Mouse (Mus musculus): ENCODE data around the gene Nlk. TPM values are rescaled to one million over a fixed set of nuclear protein-coding genes. Genes with fewer than 3 reads are reported as not detected.
"Not testable (repeated sequence)": the region's sequence is repeated elsewhere in the genome, so short reads cannot be mapped to it uniquely, and the experiment has no call there.

Nlk gene
- polyA plus RNA-seq, 1 experiment from 2014 or later, result 30.0 TPM

GRCm38 (mm10) chr11:78574975-78575374 is 122.2 kb downstream of the Nlk start:
- Histone ChIP-seq H3K4me1 (ENCODE audit: control insufficient read depth, insufficient read depth, low read length) (no peaks in the 10 kb centered on the region), H3K4me3 (replicated peaks; ENCODE audit: low read depth, low read length) (no peak overlapping the region), H3K27ac (replicated peaks; ENCODE audit: low read depth, low read length) (no peak overlapping the region), H3K4me2 (ENCODE audit: low read length) (no peak overlapping the region), H3K27me3 (ENCODE audit: control insufficient read depth, insufficient read depth, low read length) (no peaks in the 10 kb centered on the region), H3K9me3 (ENCODE audit: control insufficient read depth, low read length) (no peaks in the 10 kb centered on the region), H3K36me3 (ENCODE audit: control insufficient read depth, insufficient read depth, low read length) (peaks cover 85% of the 10 kb centered on the region), H3K9ac (replicated peaks; ENCODE audit: low read length) (no peak overlapping the region)
- 80% methylated on average over 2 of the region's 2 CpGs for WGBS
- ATAC-seq (ENCODE audit: low FRiP score, low TSS enrichment), result no peak
- no peak for DNase-seq

- Histone ChIP-seq H3K4me3 (replicated peaks; ENCODE audit: low read depth, low read length) (no peak overlapping the region), H3K4me2 (ENCODE audit: low read length) (no peak overlapping the region), H3K27me3 (ENCODE audit: control insufficient read depth, insufficient read depth, low read length) (no peaks in the 10 kb centered on the region), H3K4me1 (ENCODE audit: control insufficient read depth, insufficient read depth, low read length) (no peaks in the 10 kb centered on the region), H3K36me3 (ENCODE audit: control insufficient read depth, insufficient read depth, low read length) (peaks cover 83% of the 10 kb centered on the region), H3K9ac (replicated peaks; ENCODE audit: low read length) (no peak overlapping the region), H3K27ac (replicated peaks; ENCODE audit: low read depth, low read length) (no peak overlapping the region), H3K9me3 (ENCODE audit: control insufficient read depth, low read length) (no peaks in the 10 kb centered on the region)
- DNase-seq (no peak), ATAC-seq (ENCODE audit: low FRiP score, low TSS enrichment) (no peak)
- 94% methylated on average over 3 of the region's 3 CpGs for WGBS
These were observed 122.6 kb downstream of the Nlk start for GRCm38 (mm10) chr11:78574536-78574935.

DNA sequence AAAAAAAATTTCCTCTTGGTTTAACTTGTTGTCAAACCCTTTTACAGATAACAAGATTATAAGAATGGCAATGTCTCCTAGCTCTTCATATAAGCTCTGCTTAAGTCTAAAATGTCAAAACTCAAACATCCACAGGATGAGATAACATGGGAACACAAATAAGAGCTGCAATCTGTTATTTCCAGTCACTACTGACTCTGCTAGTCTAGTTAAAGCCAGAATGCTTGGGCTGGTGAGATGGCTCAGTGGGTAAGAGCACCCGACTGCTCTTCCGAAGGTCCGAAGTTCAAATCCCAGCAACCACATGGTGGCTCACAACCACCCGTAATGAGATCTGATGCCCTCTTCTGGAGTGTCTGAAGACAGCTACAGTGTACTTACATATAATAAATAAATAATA is 123.1 kb downstream of the Nlk start:
- not testable (repeated sequence) for H3K4me1 ChIP-seq (ENCODE audit: control insufficient read depth, insufficient read depth, low read length); H3K27me3 ChIP-seq (ENCODE audit: control insufficient read depth, insufficient read depth, low read length); H3K9ac ChIP-seq (replicated peaks; ENCODE audit: low read length); H3K4me2 ChIP-seq (ENCODE audit: low read length); H3K27ac ChIP-seq (replicated peaks; ENCODE audit: low read depth, low read length); H3K9me3 ChIP-seq (ENCODE audit: control insufficient read depth, low read length); ATAC-seq (ENCODE audit: low FRiP score, low TSS enrichment); DNase-seq; H3K4me3 ChIP-seq (replicated peaks; ENCODE audit: low read depth, low read length)
- 96% methylated on average over 3 of the region's 4 CpGs for WGBS
- H3K36me3 ChIP-seq (ENCODE audit: control insufficient read depth, insufficient read depth, low read length), result peaks cover 82% of the 10 kb centered on the region

DNA sequence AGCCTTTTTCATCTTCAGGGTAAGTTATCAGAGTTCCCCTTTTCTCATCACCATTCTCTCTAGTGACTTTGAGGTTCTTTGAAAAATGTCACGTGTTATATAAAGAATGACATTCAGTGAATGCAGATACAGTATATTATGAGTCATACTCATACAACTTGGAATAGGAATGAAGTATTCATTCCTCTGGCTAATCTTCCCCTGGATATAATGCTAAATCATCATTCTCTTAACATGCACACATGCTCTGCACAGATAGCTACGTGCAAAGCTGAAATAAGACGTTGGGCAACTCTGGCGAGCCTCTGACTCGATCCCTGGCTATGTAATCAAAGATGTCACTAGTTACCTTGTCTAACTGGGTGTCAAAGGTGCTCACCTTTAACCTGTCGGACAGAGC is 125.3 kb downstream of the Nlk start:
- no peak overlapping the region for H3K9ac ChIP-seq (replicated peaks; ENCODE audit: low read length)
- WGBS, result 94% methylated on average over 6 of the region's 6 CpGs
- no peaks in the 10 kb centered on the region for H3K9me3 ChIP-seq (ENCODE audit: control insufficient read depth, low read length)
- ATAC-seq (ENCODE audit: low FRiP score, low TSS enrichment), result no peak
- H3K27ac ChIP-seq (replicated peaks; ENCODE audit: low read depth, low read length), result no peak overlapping the region
- H3K36me3 ChIP-seq (ENCODE audit: control insufficient read depth, insufficient read depth, low read length), result peaks cover 68% of the 10 kb centered on the region
- H3K4me2 ChIP-seq (ENCODE audit: low read length), result no peak overlapping the region
- H3K4me1 ChIP-seq (ENCODE audit: control insufficient read depth, insufficient read depth, low read length), result no peaks in the 10 kb centered on the region
- no peak for DNase-seq
- H3K4me3 ChIP-seq (replicated peaks; ENCODE audit: low read depth, low read length), result no peak overlapping the region
- no peaks in the 10 kb centered on the region for H3K27me3 ChIP-seq (ENCODE audit: control insufficient read depth, insufficient read depth, low read length)

DNA sequence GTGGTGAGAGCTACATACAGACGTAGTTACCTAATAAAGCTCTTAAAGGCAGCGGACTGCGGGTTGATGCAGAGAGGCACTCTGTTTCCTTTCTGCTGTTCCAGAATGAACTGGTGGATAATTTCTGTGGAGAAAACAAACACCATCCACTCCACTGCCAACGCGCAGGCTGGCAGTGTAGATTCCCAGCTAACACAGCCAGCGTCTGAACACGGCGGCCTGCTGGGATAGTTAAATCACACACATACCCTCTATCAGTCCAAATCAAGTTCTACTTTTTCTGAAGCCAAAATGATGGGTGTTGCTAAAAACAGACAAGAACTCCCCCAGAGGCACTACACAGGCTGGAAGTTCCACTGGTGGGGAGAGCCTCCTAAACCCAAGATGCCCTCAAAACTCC is 125.7 kb downstream of the Nlk start:
- Histone ChIP-seq H3K4me2 (ENCODE audit: low read length) (no peak overlapping the region), H3K9ac (replicated peaks; ENCODE audit: low read length) (no peak overlapping the region), H3K27ac (replicated peaks; ENCODE audit: low read depth, low read length) (no peak overlapping the region), H3K9me3 (ENCODE audit: control insufficient read depth, low read length) (no peaks in the 10 kb centered on the region), H3K36me3 (ENCODE audit: control insufficient read depth, insufficient read depth, low read length) (peaks cover 64% of the 10 kb centered on the region), H3K4me3 (replicated peaks; ENCODE audit: low read depth, low read length) (no peak overlapping the region), H3K4me1 (ENCODE audit: control insufficient read depth, insufficient read depth, low read length) (no peaks in the 10 kb centered on the region), H3K27me3 (ENCODE audit: control insufficient read depth, insufficient read depth, low read length) (no peaks in the 10 kb centered on the region)
- no peak for ATAC-seq (ENCODE audit: low FRiP score, low TSS enrichment)
- WGBS, result 95% methylated on average over 8 of the region's 8 CpGs
- no peak for DNase-seq

DNA sequence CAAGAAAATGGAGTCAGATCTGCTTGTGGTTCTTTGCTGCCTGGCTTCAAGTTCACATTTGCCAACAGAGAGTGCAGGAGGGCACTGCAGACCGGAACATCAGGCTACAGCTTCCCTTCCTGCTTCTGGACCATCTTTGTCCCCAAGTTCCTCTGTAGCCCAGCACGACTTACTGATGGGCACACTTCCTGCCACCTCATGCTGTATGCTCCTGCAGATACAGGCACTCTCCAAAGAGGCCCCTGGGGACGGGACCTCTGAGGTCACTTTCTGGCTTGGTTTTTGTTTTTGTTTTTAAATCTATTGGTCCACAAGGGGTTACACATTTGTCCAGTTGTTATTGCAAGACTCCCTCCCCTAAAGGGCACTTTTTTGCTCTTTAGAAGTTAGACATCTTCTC is 127.4 kb downstream of the Nlk start:
- Histone ChIP-seq H3K27ac (replicated peaks; ENCODE audit: low read depth, low read length) (no peak overlapping the region), H3K27me3 (ENCODE audit: control insufficient read depth, insufficient read depth, low read length) (no peaks in the 10 kb centered on the region), H3K36me3 (ENCODE audit: control insufficient read depth, insufficient read depth, low read length) (peaks cover 56% of the 10 kb centered on the region), H3K9ac (replicated peaks; ENCODE audit: low read length) (no peak overlapping the region), H3K4me2 (ENCODE audit: low read length) (no peak overlapping the region), H3K4me3 (replicated peaks; ENCODE audit: low read depth, low read length) (no peak overlapping the region), H3K9me3 (ENCODE audit: control insufficient read depth, low read length) (no peaks in the 10 kb centered on the region), H3K4me1 (ENCODE audit: control insufficient read depth, insufficient read depth, low read length) (no peaks in the 10 kb centered on the region)
- ATAC-seq (ENCODE audit: low FRiP score, low TSS enrichment), result no peak
- DNase-seq, result no peak
- 88% methylated on average over 3 of the region's 3 CpGs for WGBS

DNA sequence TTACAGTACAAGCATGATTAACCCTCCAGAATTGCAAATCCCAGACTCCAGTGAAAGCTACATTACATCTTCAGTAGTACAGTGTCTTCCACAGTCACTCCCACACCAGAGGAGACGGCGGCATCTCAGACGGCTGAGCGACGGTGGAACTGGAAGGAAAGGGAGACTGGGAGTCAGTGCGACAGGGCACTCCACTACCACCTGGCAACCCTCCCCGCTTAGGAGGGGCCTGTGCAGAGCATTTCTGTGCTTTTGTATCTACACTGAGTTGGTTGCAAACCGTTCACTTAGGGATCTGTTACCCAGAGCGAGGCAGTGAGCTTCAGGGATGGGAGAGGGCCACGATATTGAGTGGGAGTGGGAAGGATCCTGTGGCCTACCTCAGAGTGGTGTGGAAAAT is 128.3 kb downstream of the Nlk start:
- no peak for ATAC-seq (ENCODE audit: low FRiP score, low TSS enrichment)
- peaks cover 49% of the 10 kb centered on the region for H3K36me3 ChIP-seq (ENCODE audit: control insufficient read depth, insufficient read depth, low read length)
- 87% methylated on average over 10 of the region's 10 CpGs for WGBS

GRCm38 (mm10) chr11:78567614-78568013 is 129.6 kb downstream of the Nlk start:
- Histone ChIP-seq H3K9ac (replicated peaks; ENCODE audit: low read length) (no peak overlapping the region), H3K4me1 (ENCODE audit: control insufficient read depth, insufficient read depth, low read length) (no peaks in the 10 kb centered on the region), H3K36me3 (ENCODE audit: control insufficient read depth, insufficient read depth, low read length) (peaks cover 39% of the 10 kb centered on the region), H3K27me3 (ENCODE audit: control insufficient read depth, insufficient read depth, low read length) (no peaks in the 10 kb centered on the region), H3K4me2 (ENCODE audit: low read length) (no peak overlapping the region), H3K27ac (replicated peaks; ENCODE audit: low read depth, low read length) (no peak overlapping the region), H3K4me3 (replicated peaks; ENCODE audit: low read depth, low read length) (no peak overlapping the region), H3K9me3 (ENCODE audit: control insufficient read depth, low read length) (no peaks in the 10 kb centered on the region)
- WGBS, result 95% methylated on average over 6 of the region's 6 CpGs
- ATAC-seq (ENCODE audit: low FRiP score, low TSS enrichment), result no peak
- DNase-seq, result no peak

More for the DNA sequence above, 128.3 kb downstream of the Nlk start:
- H3K4me2 ChIP-seq (ENCODE audit: low read length), result no peak overlapping the region
- H3K9me3 ChIP-seq (ENCODE audit: control insufficient read depth, low read length), result no peaks in the 10 kb centered on the region
- no peaks in the 10 kb centered on the region for H3K27me3 ChIP-seq (ENCODE audit: control insufficient read depth, insufficient read depth, low read length)
- H3K4me1 ChIP-seq (ENCODE audit: control insufficient read depth, insufficient read depth, low read length), result no peaks in the 10 kb centered on the region
- H3K4me3 ChIP-seq (replicated peaks; ENCODE audit: low read depth, low read length), result no peak overlapping the region
- H3K9ac ChIP-seq (replicated peaks; ENCODE audit: low read length), result no peak overlapping the region
- H3K27ac ChIP-seq (replicated peaks; ENCODE audit: low read depth, low read length), result no peak overlapping the region
- DNase-seq, result no peak

GRCm38 (mm10) chr11:78566775-78567174 is 130.4 kb downstream of the Nlk start:
- Histone ChIP-seq H3K27ac (replicated peaks; ENCODE audit: low read depth, low read length) (no peak overlapping the region), H3K9ac (replicated peaks; ENCODE audit: low read length) (no peak overlapping the region), H3K27me3 (ENCODE audit: control insufficient read depth, insufficient read depth, low read length) (no peaks in the 10 kb centered on the region), H3K4me2 (ENCODE audit: low read length) (no peak overlapping the region), H3K9me3 (ENCODE audit: control insufficient read depth, low read length) (no peaks in the 10 kb centered on the region), H3K4me3 (replicated peaks; ENCODE audit: low read depth, low read length) (no peak overlapping the region), H3K36me3 (ENCODE audit: control insufficient read depth, insufficient read depth, low read length) (peaks cover 31% of the 10 kb centered on the region), H3K4me1 (ENCODE audit: control insufficient read depth, insufficient read depth, low read length) (no peaks in the 10 kb centered on the region)
- DNase-seq (no peak), ATAC-seq (ENCODE audit: low FRiP score, low TSS enrichment) (no peak)
- 89% methylated on average over 6 of the region's 6 CpGs for WGBS

Measured in midbrain, embryonic 14.5 days (tissue).